Mouse (Mus musculus) myocyte (in vitro differentiated cells): ENCODE measurements at regions not wholly inside any gene's neighbourhood (a gene's known extent, or its start where the extent isn't known, plus 50 kb on each side); places are given as distances from the start of the nearest gene placed in this dataset.

Experiments used
- CEBPB ChIP-seq: IDR thresholded peaks from 2 replicates; pipeline ENCODE4 v1.6.1; 2011; ENCODE audit warnings: mild to moderate bottlenecking, moderate library complexity; ENCODE audit not compliant: poor library complexity, insufficient read depth, severe bottlenecking
- E2F4 ChIP-seq: IDR thresholded peaks from one replicate; pipeline ENCODE4 v1.6.1; 2011; ENCODE audit warnings: mild to moderate bottlenecking, control low read depth, moderate library complexity; ENCODE audit not compliant: insufficient read depth
- MAX ChIP-seq: IDR thresholded peaks from one replicate; pipeline ENCODE4 v1.6.1; 2011; ENCODE audit warnings: low read depth, mild to moderate bottlenecking, control low read depth
- MYOD1 ChIP-seq, 3 experiments: IDR thresholded peaks; one replicate each; pipeline ENCODE4 v1.6.1; 2011; ENCODE audit warnings: control low read depth in 2 of 3, low read depth in 2 of 3, mild to moderate bottlenecking in 2 of 3, moderate library complexity in 1 of 3; ENCODE audit not compliant: insufficient read length in 2 of 3, control insufficient read depth in 1 of 3
- MYOG ChIP-seq, 3 experiments: IDR thresholded peaks; one replicate each; pipeline ENCODE4 v1.6.1; 2011; ENCODE audit warnings: control low read depth in 2 of 3, low read depth in 2 of 3, mild to moderate bottlenecking in 2 of 3; ENCODE audit not compliant: insufficient read length in 2 of 3, control insufficient read depth in 1 of 3, insufficient read depth in 1 of 3
- POLR2A ChIP-seq: IDR thresholded peaks from one replicate; pipeline ENCODE4 v1.6.1; 2011; ENCODE audit warnings: low read depth, mild to moderate bottlenecking, control low read depth, moderate library complexity; ENCODE audit not compliant: insufficient read length
- POLR2AphosphoS2 ChIP-seq: IDR thresholded peaks from one replicate; pipeline ENCODE4 v1.6.1; 2011; ENCODE audit warnings: low read depth, control low read depth; ENCODE audit not compliant: insufficient read length
- SRF ChIP-seq: IDR thresholded peaks from one replicate; pipeline ENCODE4 v1.6.1; 2011; ENCODE audit warnings: low read depth; ENCODE audit not compliant: control insufficient read depth, insufficient read length
- TCF12 ChIP-seq: IDR thresholded peaks from one replicate; pipeline ENCODE4 v1.6.1; 2011; ENCODE audit warnings: mild to moderate bottlenecking, control low read depth; ENCODE audit not compliant: poor library complexity, insufficient read depth, severe bottlenecking
- USF1 ChIP-seq: IDR thresholded peaks from one replicate; pipeline ENCODE4 v1.6.1; 2011; ENCODE audit warnings: low read depth, mild to moderate bottlenecking, control low read depth, moderate library complexity

DNA sequence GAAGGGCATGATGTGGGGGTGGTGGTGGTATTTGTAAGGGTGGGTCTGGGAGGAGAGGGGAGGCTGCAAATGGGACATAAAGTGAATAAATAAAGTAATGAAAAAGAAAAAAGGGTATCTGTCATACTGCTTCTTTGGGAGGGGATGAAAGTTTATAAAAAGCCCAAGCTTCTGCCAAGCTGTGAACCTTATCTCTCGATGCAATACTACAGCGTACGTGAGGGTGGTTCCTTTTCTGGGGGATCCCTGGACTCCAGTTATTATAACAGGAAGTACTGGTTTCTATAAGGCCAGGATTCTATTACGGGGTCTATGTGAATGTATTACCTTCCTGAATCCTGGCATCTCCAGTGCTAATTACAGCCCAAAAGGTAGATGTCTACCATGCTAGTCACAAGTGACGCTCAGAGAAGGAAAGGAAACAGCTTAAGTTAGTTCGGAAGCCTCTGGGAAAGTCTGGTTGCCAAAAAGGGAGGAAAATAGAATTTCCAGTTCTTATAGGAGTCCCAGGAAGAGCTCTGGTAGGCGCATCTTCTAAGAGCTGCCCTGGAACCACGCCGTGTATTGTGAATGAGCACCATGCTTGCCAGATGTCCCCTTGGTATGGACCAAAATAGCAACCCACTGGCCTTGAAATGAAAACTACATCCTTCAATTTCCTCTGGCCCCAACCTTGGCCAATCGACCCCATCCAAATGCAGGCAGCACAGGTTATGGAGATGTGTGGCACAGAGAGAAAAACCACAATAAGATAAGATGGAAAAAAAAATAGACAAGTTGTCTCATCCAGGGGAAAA is 228.9 kb downstream of the Cog6 start:
- no peak for TF ChIP-seq USF1
- no peak for TF ChIP-seq POLR2A
- TF ChIP-seq CEBPB, result no peak
- TF ChIP-seq E2F4, result no peak
- no peak for TF ChIP-seq TCF12
- TF ChIP-seq MAX, result no peak
- TF ChIP-seq MYOG (IDR thresholded peaks at IDR 0.05; ENCODE audit: control insufficient read depth in 1 of 3, insufficient read depth in 1 of 3, insufficient read length in 2 of 3, low read depth in 2 of 3), result no peak
- TF ChIP-seq MYOD1 (IDR thresholded peaks at IDR 0.05; ENCODE audit: control insufficient read depth in 1 of 3, insufficient read length in 2 of 3, low read depth in 2 of 3), result no peak
- no peak for TF ChIP-seq POLR2AphosphoS2
- TF ChIP-seq SRF, result no peak
